Mouse (Mus musculus) ES-Bruce4 (cell line): ENCODE results near the gene Cd83. TPM values are rescaled to one million over a fixed set of nuclear protein-coding genes. Genes with fewer than 3 reads are reported as not detected.

ENCODE experiments used
- H3K27ac ChIP-seq: 2 replicates; pipeline ENCODE4 v1.5.1; 2012; ENCODE audit warnings: low read length, inconsistent platforms; ENCODE audit not compliant: insufficient read depth
- H3K27me3 ChIP-seq: 2 replicates; pipeline ENCODE4 v1.6.1; 2012; ENCODE audit warnings: mild to moderate bottlenecking, low read length, inconsistent platforms; ENCODE audit not compliant: control insufficient read depth, poor library complexity, insufficient read depth, severe bottlenecking
- H3K36me3 ChIP-seq: 2 replicates; pipeline ENCODE4 v1.6.1; 2012; ENCODE audit warnings: inconsistent platforms, mild to moderate bottlenecking, low read length, moderate library complexity; ENCODE audit not compliant: control insufficient read depth, poor library complexity, insufficient read depth, severe bottlenecking
- H3K4me1 ChIP-seq: one replicate; pipeline ENCODE4 v1.8.1; 2011; ENCODE audit warnings: low read length; ENCODE audit not compliant: control insufficient read depth, insufficient read depth
- H3K4me3 ChIP-seq: 2 replicates; pipeline ENCODE4 v1.5.1; 2011; ENCODE audit warnings: low read depth, mild to moderate bottlenecking, low read length
- H3K9ac ChIP-seq: 2 replicates; pipeline ENCODE4 v1.6.1; 2012; ENCODE audit warnings: low read depth, mild to moderate bottlenecking, inconsistent platforms; ENCODE audit not compliant: poor library complexity, severe bottlenecking
- H3K9me3 ChIP-seq: replicated peaks from 2 replicates; pipeline ENCODE4 v1.6.1; 2012; ENCODE audit warnings: mild to moderate bottlenecking, low read length, inconsistent platforms; ENCODE audit not compliant: control insufficient read depth, poor library complexity, insufficient read depth, severe bottlenecking
- CTCF ChIP-seq: IDR thresholded peaks from one replicate; pipeline ENCODE4 v1.8.1; 2011; ENCODE audit warnings: low read depth, low read length
- EP300 ChIP-seq: IDR thresholded peaks from 2 replicates; pipeline ENCODE4 v1.6.1; 2011; ENCODE audit warnings: low read depth, low read length; ENCODE audit not compliant: insufficient read depth
- POLR2A ChIP-seq: IDR thresholded peaks from one replicate; pipeline ENCODE4 v1.8.1; 2011; ENCODE audit warnings: low read length; ENCODE audit not compliant: insufficient read depth
- polyA plus RNA-seq: library from polyadenylated mRNA; stranded (reverse); fragments of >200 nt; gene quantifications from 2 replicates; pipeline ENCODE4 v1.2.4, GENCODE M21; 2011; ENCODE audit warnings: low read depth; ENCODE audit not compliant: missing spikeins, insufficient read depth, insufficient read length

Gene Cd83
- polyA plus RNA-seq, 1 experiment = 0.46 TPM

DNA sequence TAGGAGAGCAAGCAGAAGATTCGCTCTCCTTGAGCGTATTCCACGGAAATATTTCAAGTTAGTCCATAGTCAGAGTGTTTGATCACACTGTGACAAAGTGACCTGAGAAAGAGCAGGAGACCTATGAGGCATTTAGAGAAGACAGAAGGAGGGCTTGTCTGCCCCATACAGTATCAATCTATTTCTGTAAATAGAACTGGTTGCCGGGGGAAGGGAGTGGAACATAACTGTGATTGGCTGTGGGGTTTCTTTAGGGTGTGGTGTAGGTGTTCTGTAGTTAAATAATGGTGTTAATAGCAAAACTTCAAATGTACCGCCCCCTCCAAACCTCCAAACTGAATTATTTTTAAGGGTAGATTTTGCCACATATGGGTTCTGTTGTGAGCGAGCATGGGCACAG, 33.6 kb upstream of the Cd83 start:
- no peak overlapping the region for H3K27ac ChIP-seq
- H3K9ac ChIP-seq = no peak overlapping the region
- H3K27me3 ChIP-seq = no peaks in the 10 kb centered on the region
- H3K36me3 ChIP-seq = no peaks in the 10 kb centered on the region
- H3K4me3 ChIP-seq = no peak overlapping the region
- no peaks in the 10 kb centered on the region for H3K4me1 ChIP-seq
- TF ChIP-seq CTCF (no peak), EP300 (no peak), POLR2A (no peak)
- no peaks in the 10 kb centered on the region for H3K9me3 ChIP-seq

DNA sequence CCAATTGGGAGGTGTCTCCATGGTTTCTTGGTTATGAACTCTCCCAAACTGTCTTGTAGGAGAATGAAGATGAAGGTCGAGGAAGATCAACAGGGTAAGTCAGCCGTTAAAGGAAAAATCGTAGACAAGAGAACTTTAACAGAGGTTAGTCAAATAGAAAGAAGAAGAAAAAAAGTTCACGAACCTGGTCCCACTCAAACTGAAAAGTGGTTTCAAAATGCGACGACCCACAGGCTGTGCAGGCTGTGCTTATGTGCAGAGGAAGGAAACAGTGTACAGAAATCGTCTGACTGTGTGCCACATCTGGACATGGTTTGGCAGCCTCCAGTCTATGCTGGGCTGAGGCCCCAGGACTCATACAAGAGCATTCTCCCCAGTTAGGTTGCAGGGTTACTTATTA, 32.2 kb upstream of the Cd83 start:
- Histone ChIP-seq H3K4me1 (no peaks in the 10 kb centered on the region), H3K9ac (no peak overlapping the region), H3K36me3 (no peaks in the 10 kb centered on the region), H3K27ac (no peak overlapping the region), H3K9me3 (no peaks in the 10 kb centered on the region), H3K4me3 (no peak overlapping the region), H3K27me3 (no peaks in the 10 kb centered on the region)
- TF ChIP-seq EP300 = no peak

DNA sequence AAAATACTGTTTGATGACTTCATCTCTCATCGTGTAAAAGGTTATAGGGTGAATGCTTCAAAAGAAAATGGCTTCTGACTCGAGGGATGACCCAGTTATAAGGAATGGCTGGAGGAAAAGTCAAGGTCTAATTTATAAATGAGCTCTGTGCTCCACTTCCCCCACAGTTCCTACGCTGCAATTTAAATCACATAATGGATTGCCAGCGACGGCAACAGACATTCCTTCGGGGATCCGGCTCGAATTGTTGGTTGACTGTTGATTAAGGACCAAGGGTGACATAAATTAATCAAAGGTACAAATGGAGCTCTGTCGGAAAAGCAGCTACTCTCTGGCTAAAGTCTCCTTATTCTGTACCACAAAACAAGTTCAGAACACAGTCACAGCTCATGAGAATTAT, 30.9 kb upstream of the Cd83 start:
- Histone ChIP-seq H3K27me3 (no peaks in the 10 kb centered on the region), H3K27ac (no peak overlapping the region), H3K9ac (no peak overlapping the region), H3K4me1 (no peaks in the 10 kb centered on the region), H3K9me3 (no peaks in the 10 kb centered on the region), H3K4me3 (no peak overlapping the region), H3K36me3 (no peaks in the 10 kb centered on the region)
- no peak for TF ChIP-seq EP300
- TF ChIP-seq POLR2A = no peak
- no peak for TF ChIP-seq CTCF

DNA sequence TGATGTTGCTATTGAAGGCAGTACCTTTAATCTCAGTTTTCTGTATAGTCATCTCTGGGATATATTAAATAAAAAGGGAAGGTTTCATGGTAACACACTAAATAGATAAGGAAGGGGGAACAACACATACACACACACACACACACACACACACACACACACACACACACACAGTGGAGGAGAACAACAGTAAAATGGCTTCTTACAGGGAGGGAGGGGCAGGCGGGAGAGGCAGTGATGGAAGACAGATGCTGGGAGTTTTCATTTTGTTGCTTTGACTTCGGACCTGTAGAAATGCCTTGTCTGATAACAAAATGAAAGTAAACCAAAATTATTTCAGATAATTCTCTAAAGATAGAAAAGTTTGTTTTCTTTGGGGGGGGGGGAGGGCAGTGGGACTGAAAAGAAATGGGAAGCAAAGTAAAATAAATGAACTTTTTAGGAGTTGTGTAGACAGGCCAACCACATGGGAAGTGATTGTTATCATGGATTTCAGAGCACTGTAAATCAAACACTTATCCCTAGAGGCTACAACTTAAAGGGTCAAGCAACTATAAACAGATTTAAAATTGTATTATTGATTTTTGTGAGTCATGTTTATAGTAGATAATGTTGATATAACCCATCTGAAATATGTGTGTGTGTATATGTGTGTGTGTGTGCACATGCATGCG, 30.0 kb upstream of the Cd83 start:
- Histone ChIP-seq H3K9ac (no peak overlapping the region), H3K27me3 (no peaks in the 10 kb centered on the region), H3K27ac (no peak overlapping the region), H3K36me3 (no peaks in the 10 kb centered on the region), H3K4me1 (no peaks in the 10 kb centered on the region), H3K9me3 (no peaks in the 10 kb centered on the region), H3K4me3 (no peak overlapping the region)
- TF ChIP-seq POLR2A (no peak), CTCF (no peak), EP300 (no peak)

DNA sequence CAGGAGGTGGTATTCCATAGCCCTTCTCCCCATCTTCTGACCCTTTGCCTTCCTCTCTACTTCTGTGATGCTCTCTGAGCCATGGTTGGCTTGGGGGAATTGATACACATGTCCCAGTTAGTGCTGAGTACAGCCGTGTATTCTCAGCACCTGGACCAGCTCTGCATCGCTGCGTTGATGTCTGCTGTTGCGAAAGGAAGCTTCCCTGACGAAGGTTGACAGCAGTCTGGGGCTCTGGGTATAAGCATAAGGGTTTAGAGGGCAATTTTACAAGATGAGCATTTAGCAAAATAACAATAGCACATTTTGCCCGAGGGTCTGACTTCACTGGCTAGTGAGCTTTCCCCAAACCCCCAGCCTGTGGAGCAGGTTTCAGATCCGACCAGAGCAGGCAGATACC, 29.0 kb upstream of the Cd83 start:
- no peak for TF ChIP-seq CTCF
- no peak for TF ChIP-seq POLR2A
- no peak for TF ChIP-seq EP300
- no peak overlapping the region for H3K9ac ChIP-seq
- no peaks in the 10 kb centered on the region for H3K36me3 ChIP-seq
- H3K4me1 ChIP-seq = no peaks in the 10 kb centered on the region
- H3K27ac ChIP-seq = no peak overlapping the region
- no peaks in the 10 kb centered on the region for H3K9me3 ChIP-seq
- no peak overlapping the region for H3K4me3 ChIP-seq
- H3K27me3 ChIP-seq = no peaks in the 10 kb centered on the region

DNA sequence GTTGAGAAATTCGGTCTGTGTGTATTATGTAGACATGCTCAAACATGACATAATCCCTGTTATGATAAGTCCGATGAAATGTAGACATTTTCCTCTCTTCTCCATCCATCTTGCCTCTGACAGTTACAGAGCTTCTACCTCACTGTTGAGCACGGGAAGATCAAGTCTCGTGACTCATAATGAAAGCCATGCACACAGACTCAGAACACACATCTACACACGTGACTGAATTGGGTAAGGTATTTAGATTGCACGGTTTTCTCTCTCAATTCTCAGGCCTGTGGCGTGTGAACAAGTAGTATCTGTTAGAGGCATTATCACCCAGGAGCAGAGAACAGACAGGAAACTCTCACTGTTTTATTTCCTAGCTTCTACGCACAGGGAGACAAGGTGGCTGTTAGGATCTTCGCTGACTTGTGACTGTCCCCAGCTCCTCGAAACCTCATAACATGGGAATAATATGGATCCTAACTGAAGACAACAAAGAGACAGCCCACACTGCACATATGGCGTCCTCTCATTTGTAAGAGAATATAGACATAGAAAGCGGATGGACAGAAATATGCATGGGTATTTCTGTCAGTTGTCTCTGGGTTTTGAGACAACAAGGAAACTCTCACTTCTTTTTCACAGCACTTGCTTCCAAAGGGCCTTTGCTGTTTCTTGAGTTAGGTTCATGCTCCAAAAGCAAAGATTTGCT, 23.3 kb upstream of the Cd83 start:
- no peaks in the 10 kb centered on the region for H3K27me3 ChIP-seq
- TF ChIP-seq CTCF = no peak
- no peak for TF ChIP-seq EP300
- TF ChIP-seq POLR2A = no peak
- H3K9ac ChIP-seq = no peak overlapping the region
- H3K4me1 ChIP-seq = no peaks in the 10 kb centered on the region
- no peaks in the 10 kb centered on the region for H3K36me3 ChIP-seq
- no peak overlapping the region for H3K27ac ChIP-seq
- no peak overlapping the region for H3K4me3 ChIP-seq
- no peaks in the 10 kb centered on the region for H3K9me3 ChIP-seq
